Mouse (Mus musculus): ENCODE data around the gene Fbxo45. TPM values are rescaled to one million over a fixed set of nuclear protein-coding genes. Genes with fewer than 3 reads are reported as not detected.
A peak's percentile ranks its signal among the peaks of the same experiment; 100 is the strongest.

The Fbxo45 gene
- polyA plus RNA-seq, 1 experiment from 2014 or later, result 16.2 TPM

DNA sequence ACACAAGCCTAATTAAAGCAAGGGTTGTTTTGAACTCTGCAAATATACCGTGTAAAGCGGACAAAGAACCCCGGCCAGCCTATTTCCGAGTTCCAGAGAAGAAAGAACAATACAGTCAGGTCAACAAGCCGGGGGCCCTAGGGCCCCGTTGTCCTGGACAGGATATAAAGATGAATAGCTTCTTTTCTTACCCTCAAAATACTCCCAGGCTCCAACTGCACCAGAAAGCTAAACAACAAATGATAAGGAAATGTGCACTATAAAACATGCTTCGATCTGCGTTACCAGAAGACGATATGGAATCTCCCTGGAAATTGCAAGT is 46.0 kb downstream of the Fbxo45 start:
- Histone ChIP-seq H3K4me1 (replicated peaks) (no peaks in the 10 kb centered on the region), H3K27ac (ENCODE audit: poor library complexity, severe bottlenecking) (no peak overlapping the region), H3K9ac (no peak overlapping the region), H3K9me3 (replicated peaks) (peaks cover 3% of the 10 kb centered on the region; the same call in 1 of the 2 replicates), H3K4me2 (0 out of 2 replicates have a peak overlapping the region, but pooled peaks have one; percentile 7), H3K4me3 (no peak overlapping the region), H3K36me3 (no peaks in the 10 kb centered on the region), H3K27me3 (replicated peaks) (no peaks in the 10 kb centered on the region)
- no peak for ATAC-seq (ENCODE audit: insufficient number of reproducible peaks, low FRiP score)
- 68% methylated on average over 9 of the region's 9 CpGs for WGBS

DNA sequence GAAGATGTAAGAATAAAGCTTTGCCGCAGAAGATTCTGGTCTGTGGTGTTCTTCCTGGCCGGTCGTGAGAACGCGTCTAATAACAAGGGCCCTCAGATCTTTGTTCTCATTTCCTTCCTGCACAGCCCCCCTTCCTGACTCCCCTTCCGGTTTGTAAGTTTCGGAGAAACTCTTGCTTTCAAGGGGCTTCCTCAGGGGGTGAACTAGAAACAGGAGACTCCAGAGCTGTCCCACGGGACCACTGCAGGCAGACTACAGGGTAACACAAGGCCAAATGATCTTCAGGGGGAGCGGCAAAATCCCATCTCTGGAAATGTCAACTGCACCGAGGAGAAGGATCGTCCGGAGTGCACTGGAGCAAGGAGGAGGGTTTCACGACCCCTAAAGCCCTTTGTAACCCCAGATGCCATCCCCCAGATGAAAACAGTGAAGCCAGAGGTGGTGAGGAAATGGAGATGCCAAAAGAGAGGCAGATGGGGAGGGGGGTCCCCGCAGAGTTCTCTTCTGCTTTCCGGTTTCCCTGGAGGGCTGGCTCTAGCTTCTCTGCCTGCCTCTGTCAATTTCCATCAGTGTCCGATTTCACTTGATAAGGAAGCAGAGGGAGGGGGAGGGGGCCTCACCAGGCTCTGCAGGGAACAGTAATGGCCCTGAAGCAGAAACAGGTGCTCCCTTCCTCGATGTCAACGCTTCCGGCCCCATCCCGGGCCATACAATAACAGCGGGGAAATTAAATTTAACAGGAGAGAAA is 46.5 kb downstream of the Fbxo45 start:
- peaks cover 3% of the 10 kb centered on the region; the same call in 1 of the 2 replicates for H3K9me3 ChIP-seq (replicated peaks)
- 71% methylated on average over 21 of the region's 21 CpGs for WGBS
- H3K27me3 ChIP-seq (replicated peaks), result no peaks in the 10 kb centered on the region
- 0 out of 2 replicates have a peak overlapping the region, but pooled peaks have one; percentile 7 for H3K4me2 ChIP-seq
- peak overlapping the region; percentile 47 for H3K27ac ChIP-seq (ENCODE audit: poor library complexity, severe bottlenecking)
- no peaks in the 10 kb centered on the region for H3K4me1 ChIP-seq (replicated peaks)
- ATAC-seq (ENCODE audit: insufficient number of reproducible peaks, low FRiP score), result no peak
- no peaks in the 10 kb centered on the region for H3K36me3 ChIP-seq
- H3K9ac ChIP-seq, result no peak overlapping the region
- H3K4me3 ChIP-seq, result peak overlapping the region; percentile 1

DNA sequence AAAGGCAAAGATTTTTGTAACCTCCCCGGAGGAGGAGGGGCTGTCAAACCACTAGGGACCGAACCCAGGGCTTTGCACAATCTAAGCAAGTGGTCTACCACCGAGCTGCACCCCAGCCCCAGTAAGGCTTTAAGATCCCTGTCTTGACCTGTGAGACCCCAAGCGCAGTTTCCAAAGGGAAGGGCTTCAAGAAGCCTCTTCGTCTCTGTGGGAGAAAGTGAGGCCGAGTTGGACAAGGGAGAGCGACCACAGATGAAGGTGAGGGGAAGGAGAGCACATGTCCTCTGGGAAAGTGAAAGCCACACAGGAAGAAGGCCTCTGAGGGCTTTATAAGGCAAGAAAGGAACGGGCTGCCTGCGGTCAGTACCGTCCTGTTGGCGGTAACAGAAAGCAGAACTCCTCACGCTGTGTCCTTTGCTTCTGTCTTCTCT is 56.9 kb downstream of the Fbxo45 start:
- H3K36me3 ChIP-seq, result no peaks in the 10 kb centered on the region
- no peak for ATAC-seq (ENCODE audit: insufficient number of reproducible peaks, low FRiP score)
- H3K27ac ChIP-seq (ENCODE audit: poor library complexity, severe bottlenecking), result no peak overlapping the region
- H3K9ac ChIP-seq, result no peak overlapping the region
- H3K4me1 ChIP-seq (replicated peaks), result 0 out of 2 replicates have a peak, but pooled peaks cover 2% of the 10 kb centered on the region
- no peaks in the 10 kb centered on the region for H3K27me3 ChIP-seq (replicated peaks)
- no peak overlapping the region for H3K4me3 ChIP-seq
- H3K4me2 ChIP-seq, result peak overlapping the region; percentile 49
- peaks cover 5% of the 10 kb centered on the region; the same call in 1 of the 2 replicates for H3K9me3 ChIP-seq (replicated peaks)
- WGBS, result 40% methylated on average over 12 of the region's 12 CpGs

DNA sequence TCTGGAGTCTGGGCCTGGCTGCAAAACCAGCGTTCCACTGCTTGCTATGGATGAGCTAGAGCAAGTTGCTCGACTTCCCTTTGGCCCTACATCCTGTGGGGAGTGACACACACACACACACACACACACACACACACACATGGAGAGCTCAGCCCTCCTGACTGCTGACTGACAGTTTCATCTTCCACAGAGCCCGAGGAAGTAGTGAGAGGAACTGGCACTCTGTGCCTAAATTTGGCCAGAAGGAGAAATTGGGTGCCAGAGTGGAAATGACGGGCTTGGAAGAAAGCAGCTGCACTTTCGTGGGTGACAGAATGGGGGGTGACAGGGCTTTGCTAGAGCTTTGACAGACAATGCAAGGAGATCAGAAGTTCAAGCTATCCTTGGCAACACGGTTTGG is 57.8 kb downstream of the Fbxo45 start:
- Histone ChIP-seq H3K9me3 (replicated peaks) (peaks cover 5% of the 10 kb centered on the region; the same call in 1 of the 2 replicates), H3K4me1 (replicated peaks) (0 out of 2 replicates have a peak, but pooled peaks cover 2% of the 10 kb centered on the region), H3K9ac (no peak overlapping the region), H3K27ac (ENCODE audit: poor library complexity, severe bottlenecking) (no peak overlapping the region), H3K4me3 (no peak overlapping the region), H3K36me3 (no peaks in the 10 kb centered on the region), H3K4me2 (no peak overlapping the region), H3K27me3 (replicated peaks) (no peaks in the 10 kb centered on the region)
- ATAC-seq (ENCODE audit: insufficient number of reproducible peaks, low FRiP score), result no peak
- 51% methylated on average over 6 of the region's 6 CpGs for WGBS

DNA sequence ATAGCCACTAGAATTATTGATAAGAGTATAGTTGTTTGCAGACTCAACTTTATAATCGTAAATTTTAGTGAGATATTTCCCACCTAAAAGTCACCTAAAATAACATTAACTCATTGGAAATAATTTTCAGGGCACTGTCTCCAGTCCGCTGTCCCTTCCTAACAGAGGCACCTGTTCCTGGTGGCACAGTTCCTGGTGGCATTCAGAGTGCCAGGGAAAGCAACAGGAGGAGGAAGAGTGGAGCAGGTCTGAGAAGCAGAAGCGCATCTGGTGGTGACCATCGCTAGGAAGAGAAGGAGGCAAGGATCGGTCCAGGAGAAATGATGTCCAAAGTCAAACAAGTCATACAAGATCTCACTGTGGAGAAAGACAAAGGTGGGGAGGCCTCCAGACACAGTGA is 60.9 kb downstream of the Fbxo45 start:
- no peak overlapping the region for H3K4me3 ChIP-seq
- peaks cover 3% of the 10 kb centered on the region; the same call in 1 of the 2 replicates for H3K9me3 ChIP-seq (replicated peaks)
- H3K9ac ChIP-seq, result no peak overlapping the region
- H3K4me2 ChIP-seq, result no peak overlapping the region
- H3K4me1 ChIP-seq (replicated peaks), result 0 out of 2 replicates have a peak, but pooled peaks cover 2% of the 10 kb centered on the region
- 85% methylated on average over 5 of the region's 5 CpGs for WGBS
- no peak overlapping the region for H3K27ac ChIP-seq (ENCODE audit: poor library complexity, severe bottlenecking)
- no peak for ATAC-seq (ENCODE audit: insufficient number of reproducible peaks, low FRiP score)
- H3K27me3 ChIP-seq (replicated peaks), result no peaks in the 10 kb centered on the region
- H3K36me3 ChIP-seq, result no peaks in the 10 kb centered on the region

MicroRNA genes within 50 kb of the gene (microRNA counts, 519-probe panel; counts per million panel counts)
- not detected for microRNA mmu-miR-1946a

Small RNA genes lying within 50 kb of the gene (microRNA-seq; reads per million reads assigned to microRNA genes)
- gene Mir1946a, result not detected

Other genes starting within 250 kb of the Fbxo45 start
- 17.1 and 17.9 TPM in 2 replicates for gene Senp5, start 243.9 kb downstream of the Fbxo45 start, polyA plus RNA-seq (2016; fragmentation: Nextera tagmentation; extraction: Ambion mirVana)
- gene Pak2, start 167.8 kb downstream of the Fbxo45 start, polyA plus RNA-seq (2016; fragmentation: Nextera tagmentation; extraction: Ambion mirVana), result 34.8 and 36.2 TPM in 2 replicates
- 76.0 and 76.1 TPM in 2 replicates for gene Pigx, start 147.4 kb downstream of the Fbxo45 start, polyA plus RNA-seq (2016; fragmentation: Nextera tagmentation; extraction: Ambion mirVana)
- 20.9 and 22.7 TPM in 2 replicates for gene Cep19, start 147.4 kb downstream of the Fbxo45 start, polyA plus RNA-seq (2016; fragmentation: Nextera tagmentation; extraction: Ambion mirVana)
- gene Nrros, start 81.6 kb downstream of the Fbxo45 start, polyA plus RNA-seq (2016; fragmentation: Nextera tagmentation; extraction: Ambion mirVana), result 5.2 and 6.1 TPM in 2 replicates
- gene Bex6, start 67.3 kb downstream of the Fbxo45 start, polyA plus RNA-seq (2016; fragmentation: Nextera tagmentation; extraction: Ambion mirVana), result not detected in 2 replicates
- 11.9 and 12.5 TPM in 2 replicates for gene Wdr53, start 69 bp upstream of the Fbxo45 start, polyA plus RNA-seq (2016; fragmentation: Nextera tagmentation; extraction: Ambion mirVana)
- 0.18 TPM in 1 of 2 replicates, not detected in the other for gene Smco1, start 24.3 kb upstream of the Fbxo45 start, polyA plus RNA-seq (2016; fragmentation: Nextera tagmentation; extraction: Ambion mirVana)
- gene Rnf168, start 30.3 kb upstream of the Fbxo45 start, polyA plus RNA-seq (2016; fragmentation: Nextera tagmentation; extraction: Ambion mirVana), result 26.6 and 27.3 TPM in 2 replicates
- gene Ubxn7, start 85.1 kb upstream of the Fbxo45 start, polyA plus RNA-seq (2016; fragmentation: Nextera tagmentation; extraction: Ambion mirVana), result 24.2 and 24.6 TPM in 2 replicates
- gene Tm4sf19, start 153.3 kb upstream of the Fbxo45 start, polyA plus RNA-seq (2016; fragmentation: Nextera tagmentation; extraction: Ambion mirVana), result not detected in 2 replicates
- gene Tctex1d2, start 172.5 kb upstream of the Fbxo45 start, polyA plus RNA-seq (2016; fragmentation: Nextera tagmentation; extraction: Ambion mirVana), result 21.6 and 27.1 TPM in 2 replicates
- gene Pcyt1a, start 183.8 kb upstream of the Fbxo45 start, polyA plus RNA-seq (2016; fragmentation: Nextera tagmentation; extraction: Ambion mirVana), result 43.2 and 48.9 TPM in 2 replicates
- gene Slc51a, start 240.7 kb upstream of the Fbxo45 start, polyA plus RNA-seq (2016; fragmentation: Nextera tagmentation; extraction: Ambion mirVana), result 2.1 and 2.9 TPM in 2 replicates
- not detected in 2 replicates for gene Zdhhc19, start 249.1 kb upstream of the Fbxo45 start, polyA plus RNA-seq (2016; fragmentation: Nextera tagmentation; extraction: Ambion mirVana)

Measured in heart, embryonic 12.5 days (tissue).